Mouse (Mus musculus): ENCODE data around the gene Gdpd4.

The Gdpd4 gene

GRCm38 (mm10) chr7:97919742-97920141 lies at the start of gene Gdpd4:
TSS of gene Gdpd4 (plus strand) at chr7:97919955.
- no peak for DNase-seq (ENCODE audit: extremely low read depth, low read depth)

- no peak for DNase-seq (ENCODE audit: extremely low read depth, low read depth)
Measured at GRCm38 (mm10) chr7:97872396-97872795, 47.4 kb upstream of the Gdpd4 start.

GRCm38 (mm10) chr7:97873317-97873716 lies 46.4 kb upstream of the Gdpd4 start:
- no peak for DNase-seq (ENCODE audit: extremely low read depth, low read depth)

GRCm38 (mm10) chr7:97877846-97878538 lies 41.8 kb upstream of the Gdpd4 start:
- DNase-seq (ENCODE audit: extremely low read depth, low read depth), result no peak

GRCm38 (mm10) chr7:97911646-97912045 lies 8.1 kb upstream of the Gdpd4 start:
- no peak for DNase-seq (ENCODE audit: extremely low read depth, low read depth)

GRCm38 (mm10) chr7:97914833-97915516 lies 4.8 kb upstream of the Gdpd4 start:
- DNase-seq (ENCODE audit: extremely low read depth, low read depth), result no peak

- peak; percentile 52 for DNase-seq (ENCODE audit: extremely low read depth, low read depth)
Measured at GRCm38 (mm10) chr7:97925819-97926218, 6.1 kb downstream of the Gdpd4 start.

GRCm38 (mm10) chr7:97926978-97927377 lies 7.2 kb downstream of the Gdpd4 start:
- DNase-seq (ENCODE audit: extremely low read depth, low read depth), result no peak

- no peak for DNase-seq (ENCODE audit: extremely low read depth, low read depth)
Measured at GRCm38 (mm10) chr7:97944485-97944884, 24.7 kb downstream of the Gdpd4 start.

- no peak for DNase-seq (ENCODE audit: extremely low read depth, low read depth)
Measured at GRCm38 (mm10) chr7:97972486-97972885, 52.7 kb downstream of the Gdpd4 start.

GRCm38 (mm10) chr7:97977463-97977862 lies 57.7 kb downstream of the Gdpd4 start:
- DNase-seq (ENCODE audit: extremely low read depth, low read depth), result no peak

GRCm38 (mm10) chr7:97984108-97984834 lies 64.5 kb downstream of the Gdpd4 start:
- DNase-seq (ENCODE audit: extremely low read depth, low read depth), result peak; percentile 16

- no peak for DNase-seq (ENCODE audit: extremely low read depth, low read depth)
Measured at GRCm38 (mm10) chr7:98002617-98003016, 82.9 kb downstream of the Gdpd4 start.

- no peak for DNase-seq (ENCODE audit: extremely low read depth, low read depth)
Measured at GRCm38 (mm10) chr7:98048101-98048824, 128.5 kb downstream of the Gdpd4 start.

GRCm38 (mm10) chr7:98051980-98052379 lies 132.2 kb downstream of the Gdpd4 start:
- peak; percentile 22 for DNase-seq (ENCODE audit: extremely low read depth, low read depth)

- no peak for DNase-seq (ENCODE audit: extremely low read depth, low read depth)
Measured at GRCm38 (mm10) chr7:98054461-98054860, 134.7 kb downstream of the Gdpd4 start.

- DNase-seq (ENCODE audit: extremely low read depth, low read depth), result no peak
Measured at GRCm38 (mm10) chr7:98054942-98055341, 135.2 kb downstream of the Gdpd4 start.

- DNase-seq (ENCODE audit: extremely low read depth, low read depth), result no peak
Measured at GRCm38 (mm10) chr7:98066229-98066628, 146.5 kb downstream of the Gdpd4 start.

- peak; percentile 59 for DNase-seq (ENCODE audit: extremely low read depth, low read depth)
Measured at GRCm38 (mm10) chr7:98071620-98072019, 151.9 kb downstream of the Gdpd4 start.

- no peak for DNase-seq (ENCODE audit: extremely low read depth, low read depth)
Measured at GRCm38 (mm10) chr7:98077453-98077852, 157.7 kb downstream of the Gdpd4 start.

- no peak for DNase-seq (ENCODE audit: extremely low read depth, low read depth)
Measured at GRCm38 (mm10) chr7:98082376-98082775, 162.6 kb downstream of the Gdpd4 start.

Measured in MEL-GATA-1-ER (cell line).